Mouse (Mus musculus) embryonic facial prominence, embryonic 14.5 days (tissue): ENCODE results near the gene Tdrd7. TPM values are rescaled to one million over a fixed set of nuclear protein-coding genes. Genes with fewer than 3 reads are reported as not detected.

Experiments used
- ATAC-seq: fragments of 200-750 bp; cut with Nextera tagmentation; 2 replicates; pipeline ENCODE4 v1.8.0; 2017; ENCODE audit warnings: low read depth, moderate number of reproducible peaks, moderate TSS enrichment
- DNase-seq: peaks from one replicate; pipeline ENCODE4 v3.0.0-alpha.2; 2015; ENCODE audit warnings: low spot score
- H3K27ac ChIP-seq: fragments of 300-500 bp; sonication (generic); replicated peaks from 2 replicates; pipeline ENCODE4 v1.5.1; 2014; ENCODE audit warnings: low read depth, mild to moderate bottlenecking, low read length, moderate library complexity
- H3K27me3 ChIP-seq: fragments of 300-500 bp; sonication (generic); replicated peaks from 2 replicates; pipeline ENCODE4 v1.6.1; 2014; ENCODE audit warnings: low read length; ENCODE audit not compliant: control insufficient read depth, insufficient read depth
- H3K36me3 ChIP-seq: fragments of 300-500 bp; sonication (generic); 2 replicates; pipeline ENCODE4 v1.6.1; 2014; ENCODE audit warnings: low read length, mixed read lengths; ENCODE audit not compliant: control insufficient read depth, insufficient read depth
- H3K4me1 ChIP-seq: fragments of 300-500 bp; sonication (generic); 2 replicates; pipeline ENCODE4 v1.6.1; 2014; ENCODE audit warnings: antibody characterized with exemption, low read length; ENCODE audit not compliant: control insufficient read depth, insufficient read depth
- H3K4me2 ChIP-seq: fragments of 300-500 bp; sonication (generic); 2 replicates; pipeline ENCODE4 v1.6.1; 2014; ENCODE audit warnings: low read depth, mild to moderate bottlenecking, low read length, moderate library complexity, mixed read lengths
- H3K4me3 ChIP-seq: fragments of 300-500 bp; sonication (generic); 2 replicates; pipeline ENCODE4 v1.5.1; 2014; ENCODE audit warnings: low read depth, mild to moderate bottlenecking, low read length
- H3K9ac ChIP-seq: fragments of 300-500 bp; sonication (generic); 2 replicates; pipeline ENCODE4 v1.6.1; 2014; ENCODE audit warnings: low read depth, mild to moderate bottlenecking, low read length, moderate library complexity, mixed read lengths
- H3K9me3 ChIP-seq: fragments of 300-500 bp; sonication (generic); 2 replicates; pipeline ENCODE4 v1.6.1; 2016; ENCODE audit warnings: low read length; ENCODE audit not compliant: control insufficient read depth
- WGBS: fragments of 180-500 bp; shearing (Covaris S2); extraction: QIAGEN DNeasy Blood & Tissue Kit; methylation state at CpG from one replicate; pipeline ENCODE4 v1.1.7; 2014; 5-methylcytosine and 5-hydroxymethylcytosine counted together
- polyA plus RNA-seq: library from polyadenylated mRNA; unstranded; fragments of >200 nt; fragmentation: Nextera tagmentation; extraction: Ambion mirVana; gene quantifications from 2 replicates; pipeline ENCODE4 v1.2.1, GENCODE M21; 2014

Tdrd7 gene
- polyA plus RNA-seq, 1 experiment from 2014 or later: 15.2 TPM

DNA sequence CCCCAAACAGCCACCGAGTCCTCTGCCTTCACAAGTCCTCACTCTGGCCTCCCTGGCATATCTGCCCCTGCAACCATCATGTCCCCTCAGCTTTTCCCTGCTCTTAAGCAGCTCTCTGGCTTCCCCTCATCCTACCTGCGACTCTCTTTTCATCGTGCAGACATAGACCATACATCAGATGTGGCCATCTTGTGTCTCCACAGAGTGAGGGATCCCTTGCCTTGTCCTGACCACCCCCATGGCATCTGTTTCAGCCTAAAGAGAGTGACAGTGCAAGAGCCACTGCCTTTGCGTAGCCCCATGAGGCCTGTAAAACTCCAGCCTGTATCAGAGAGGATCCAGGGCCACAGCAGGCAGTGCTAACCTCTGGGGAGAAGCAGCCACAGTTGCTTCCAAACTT, 63.6 kb downstream of the Tdrd7 start:
- no peak for ATAC-seq
- H3K4me1 ChIP-seq: no peaks in the 10 kb centered on the region
- H3K36me3 ChIP-seq: no peaks in the 10 kb centered on the region
- 82% methylated on average over 4 of the region's 4 CpGs for WGBS
- H3K9me3 ChIP-seq: no peaks in the 10 kb centered on the region
- no peak overlapping the region for H3K4me2 ChIP-seq
- H3K27me3 ChIP-seq: no peaks in the 10 kb centered on the region
- no peak overlapping the region for H3K4me3 ChIP-seq
- DNase-seq: no peak
- H3K27ac ChIP-seq: no peak overlapping the region
- H3K9ac ChIP-seq: no peak overlapping the region

DNA sequence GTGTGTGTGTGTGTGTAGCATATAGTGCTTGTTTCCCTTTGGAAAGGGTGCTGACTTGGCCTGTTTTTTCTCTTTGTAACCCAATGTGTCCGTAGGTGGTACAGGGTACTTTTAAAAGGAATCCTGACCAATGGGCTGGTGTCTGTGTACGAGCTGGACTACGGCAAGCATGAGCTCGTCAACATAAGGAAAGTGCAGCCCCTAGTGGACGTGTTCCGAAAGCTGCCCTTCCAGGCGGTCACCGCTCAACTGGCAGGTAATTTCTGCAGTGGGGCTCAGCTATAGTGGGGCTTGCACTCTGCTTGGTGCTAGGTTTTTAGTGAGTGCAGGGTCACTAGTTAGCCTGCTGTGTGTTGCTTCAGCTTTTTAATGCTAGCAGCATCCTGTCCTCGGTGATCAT, 64.4 kb downstream of the Tdrd7 start:
- 58% methylated on average over 9 of the region's 9 CpGs for WGBS
- Histone ChIP-seq H3K9ac (no peak overlapping the region), H3K4me3 (no peak overlapping the region), H3K36me3 (no peaks in the 10 kb centered on the region), H3K27ac (no peak overlapping the region), H3K4me2 (no peak overlapping the region), H3K4me1 (no peaks in the 10 kb centered on the region), H3K27me3 (no peaks in the 10 kb centered on the region), H3K9me3 (no peaks in the 10 kb centered on the region)
- ATAC-seq (no peak), DNase-seq (peak; percentile 43)

DNA sequence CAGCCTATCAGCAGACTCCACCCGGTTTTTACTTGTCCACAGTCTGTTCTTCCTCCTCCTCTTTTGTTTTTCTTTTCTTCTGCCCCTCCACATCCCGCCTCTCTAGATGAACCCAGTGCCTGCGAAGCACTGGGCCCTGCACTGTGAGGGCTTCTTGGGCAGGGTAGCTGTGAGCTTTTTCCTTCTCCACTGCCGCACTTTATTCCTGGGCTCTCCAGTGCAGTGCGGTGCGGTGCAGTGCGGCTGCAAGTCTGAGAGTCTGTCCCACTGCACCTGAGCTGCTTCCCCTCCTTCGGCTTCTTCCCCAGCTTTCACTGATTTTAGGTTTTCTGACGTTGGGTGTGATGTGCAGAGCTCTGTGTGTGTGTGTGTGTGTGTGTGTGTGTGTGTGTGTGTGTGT, 67.3 kb downstream of the Tdrd7 start:
- 67% methylated on average over 9 of the region's 9 CpGs for WGBS
- H3K9ac ChIP-seq: no peak overlapping the region

GRCm38 (mm10) chr4:46033197-46033596, 68.1 kb downstream of the Tdrd7 start:
- Histone ChIP-seq H3K4me3 (no peak overlapping the region), H3K27ac (no peak overlapping the region), H3K9ac (no peak overlapping the region), H3K4me2 (no peak overlapping the region), H3K9me3 (no peaks in the 10 kb centered on the region), H3K27me3 (peaks cover 11% of the 10 kb centered on the region), H3K4me1 (no peaks in the 10 kb centered on the region), H3K36me3 (no peaks in the 10 kb centered on the region)
- 54% methylated on average over 2 of the region's 2 CpGs for WGBS
- DNase-seq (no peak), ATAC-seq (no peak)

More for the DNA sequence above, 67.3 kb downstream of the Tdrd7 start:
- no peak overlapping the region for H3K4me2 ChIP-seq
- H3K4me1 ChIP-seq: no peaks in the 10 kb centered on the region
- H3K36me3 ChIP-seq: no peaks in the 10 kb centered on the region
- DNase-seq (no peak), ATAC-seq (no peak)
- no peak overlapping the region for H3K27ac ChIP-seq
- H3K9me3 ChIP-seq: no peaks in the 10 kb centered on the region
- H3K27me3 ChIP-seq: peaks cover 4% of the 10 kb centered on the region
- no peak overlapping the region for H3K4me3 ChIP-seq

DNA sequence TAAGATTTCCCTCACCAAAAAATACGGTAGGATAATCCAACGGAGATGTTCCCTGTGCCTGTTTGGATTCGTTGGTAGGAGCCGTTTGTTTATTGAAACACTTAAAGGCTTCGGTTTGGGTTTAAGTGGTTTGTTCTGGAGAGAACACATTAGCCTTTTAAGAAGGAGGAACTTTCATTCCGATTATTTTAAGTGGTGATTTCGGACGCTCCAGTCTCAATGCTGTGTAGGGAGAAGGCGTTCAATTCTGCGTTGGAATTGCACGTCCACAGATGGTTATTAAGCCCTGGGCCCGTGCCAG, 73.4 kb downstream of the Tdrd7 start:
- H3K4me1 ChIP-seq: peaks cover 6% of the 10 kb centered on the region; the same call in 1 of the 2 replicates
- peak overlapping the region; percentile 62; the same call in 1 of the 2 replicates for H3K9ac ChIP-seq
- H3K27ac ChIP-seq: no peak overlapping the region
- DNase-seq (no peak), ATAC-seq (no peak)
- 9% methylated on average over 12 of the region's 12 CpGs for WGBS
- H3K4me2 ChIP-seq: peak overlapping the region; percentile 98
- peaks cover 44% of the 10 kb centered on the region for H3K27me3 ChIP-seq
- H3K9me3 ChIP-seq: no peaks in the 10 kb centered on the region
- peak overlapping the region; percentile 63 for H3K4me3 ChIP-seq
- H3K36me3 ChIP-seq: no peaks in the 10 kb centered on the region

DNA sequence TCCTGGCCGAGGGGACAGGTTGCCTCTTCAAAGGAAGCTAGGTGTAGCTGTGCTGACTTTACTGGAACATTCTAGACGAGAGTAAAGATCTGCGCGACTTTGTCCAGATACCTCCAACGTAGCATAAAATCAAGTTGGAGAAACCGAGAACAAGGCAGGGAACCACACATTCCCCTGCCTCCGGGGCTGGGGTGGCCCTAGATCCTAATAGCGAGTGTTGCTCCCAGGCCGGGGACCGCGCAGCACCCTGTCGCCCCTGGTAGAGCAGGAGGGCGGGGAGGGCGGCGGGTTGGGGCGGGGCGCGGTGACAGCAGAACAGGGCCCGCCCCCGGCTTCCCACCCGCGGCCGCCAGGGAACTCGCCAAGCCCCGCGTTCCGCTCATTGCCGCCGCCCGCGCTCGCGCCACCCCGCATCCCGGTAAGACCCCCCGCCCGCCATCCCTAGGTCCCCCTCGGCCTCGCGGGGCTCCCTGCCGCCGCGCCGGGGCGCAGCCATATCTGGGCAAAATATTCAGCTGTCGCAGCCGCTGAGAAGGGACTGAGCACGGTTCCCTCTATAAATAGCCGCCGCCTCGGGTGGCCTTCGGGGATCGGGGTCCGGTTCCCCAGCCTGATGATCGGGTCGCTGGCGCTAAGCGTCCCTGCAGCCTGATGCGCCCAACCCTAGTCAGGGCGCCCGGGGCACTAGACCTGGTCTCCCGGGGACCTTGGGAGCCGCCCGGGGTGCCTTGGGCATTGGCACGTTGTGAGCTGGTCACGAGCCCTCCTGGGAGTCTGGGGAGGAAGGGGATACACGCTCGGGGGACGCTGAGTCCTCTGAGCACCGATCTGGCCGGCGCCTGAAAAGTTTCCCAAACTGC, 74.0 kb downstream of the Tdrd7 start, which contains the start of gene Tmod1:
Gene Tmod1 (plus strand): TSS at position 44 of the 860 bp plus-strand sequence.
- DNase-seq: peak; percentile 23
- H3K27ac ChIP-seq: no peak within 1 kb of the TSS
- WGBS: 1% methylated on average over 23 of the region's 72 CpGs
- peaks cover 6% of the 10 kb centered on the region; the same call in 1 of the 2 replicates for H3K4me1 ChIP-seq
- peaks cover 44% of the 10 kb centered on the region for H3K27me3 ChIP-seq
- no peaks in the 10 kb centered on the region for H3K36me3 ChIP-seq
- peak within 1 kb of the TSS; percentile 63 for H3K4me3 ChIP-seq
- H3K4me2 ChIP-seq: peak within 1 kb of the TSS; percentile 98
- peak; percentile 79 for ATAC-seq
- peak within 1 kb of the TSS; percentile 62 for H3K9ac ChIP-seq
- H3K9me3 ChIP-seq: no peaks in the 10 kb centered on the region

DNA sequence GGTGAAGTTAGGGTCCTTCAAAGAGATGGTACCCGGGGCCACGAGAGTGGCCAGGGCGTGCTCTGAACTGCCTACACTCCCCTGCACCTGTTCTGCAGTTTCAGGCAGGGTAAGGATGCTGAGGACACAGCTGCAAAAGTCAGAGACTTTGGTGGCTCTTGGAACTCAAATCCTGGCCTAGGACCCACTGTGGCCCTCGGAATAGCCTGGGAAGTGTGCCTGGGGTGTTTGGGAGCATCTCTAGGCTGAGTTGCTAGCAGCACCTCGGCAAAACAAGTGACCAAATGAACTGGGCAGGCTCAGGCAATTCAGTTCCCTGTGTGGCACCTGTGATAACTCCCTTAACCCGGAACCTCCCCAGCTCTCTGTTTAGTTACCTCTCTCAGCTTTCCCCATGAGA, 74.8 kb downstream of the Tdrd7 start:
- no peak overlapping the region for H3K9ac ChIP-seq
- WGBS: 20% methylated on average over 6 of the region's 6 CpGs
- peak overlapping the region; percentile 98 for H3K4me2 ChIP-seq
- no peak overlapping the region for H3K27ac ChIP-seq
- H3K4me1 ChIP-seq: peaks cover 6% of the 10 kb centered on the region; the same call in 1 of the 2 replicates
- peak overlapping the region; percentile 63 for H3K4me3 ChIP-seq
- no peaks in the 10 kb centered on the region for H3K36me3 ChIP-seq
- no peaks in the 10 kb centered on the region for H3K9me3 ChIP-seq
- ATAC-seq (no peak), DNase-seq (no peak)
- peaks cover 44% of the 10 kb centered on the region for H3K27me3 ChIP-seq

DNA sequence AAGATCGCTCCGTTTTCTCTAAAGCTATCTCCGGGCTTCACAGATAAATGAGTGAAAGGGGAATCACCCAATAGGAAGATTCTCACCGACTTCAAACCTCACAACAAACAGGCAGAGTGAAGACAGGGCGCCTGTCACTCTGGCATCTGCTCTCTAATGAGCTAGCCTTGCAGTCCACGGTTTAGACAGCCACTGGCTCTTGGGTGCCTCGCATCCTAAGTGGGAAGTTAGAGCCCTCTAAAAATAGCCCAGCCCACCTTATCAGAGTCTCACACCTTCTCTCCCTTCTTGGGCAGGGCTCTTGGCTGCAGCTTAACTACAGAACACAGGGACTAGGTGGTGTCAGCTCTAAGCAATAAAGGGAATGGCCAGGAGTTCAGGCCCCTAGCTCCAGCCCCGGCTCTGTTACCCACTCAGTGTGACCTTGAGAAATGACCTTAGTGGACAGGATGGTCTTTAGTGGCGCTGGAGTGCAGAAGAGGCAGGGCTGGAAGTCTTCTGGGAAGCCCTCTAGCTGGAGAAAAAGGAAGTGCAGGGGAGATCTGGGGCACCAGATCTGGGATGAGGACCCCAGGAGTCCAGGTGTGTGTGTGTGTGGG, 75.6 kb downstream of the Tdrd7 start:
- DNase-seq (no peak), ATAC-seq (no peak)
- no peak overlapping the region for H3K9ac ChIP-seq
- peaks cover 6% of the 10 kb centered on the region; the same call in 1 of the 2 replicates for H3K4me1 ChIP-seq
- WGBS: 14% methylated on average over 9 of the region's 9 CpGs
- H3K9me3 ChIP-seq: no peaks in the 10 kb centered on the region
- H3K36me3 ChIP-seq: no peaks in the 10 kb centered on the region
- H3K27ac ChIP-seq: no peak overlapping the region
- peaks cover 44% of the 10 kb centered on the region for H3K27me3 ChIP-seq
- no peak overlapping the region for H3K4me2 ChIP-seq
- no peak overlapping the region for H3K4me3 ChIP-seq
